Mouse (Mus musculus): ENCODE results near the gene Plcb1.

DNA sequence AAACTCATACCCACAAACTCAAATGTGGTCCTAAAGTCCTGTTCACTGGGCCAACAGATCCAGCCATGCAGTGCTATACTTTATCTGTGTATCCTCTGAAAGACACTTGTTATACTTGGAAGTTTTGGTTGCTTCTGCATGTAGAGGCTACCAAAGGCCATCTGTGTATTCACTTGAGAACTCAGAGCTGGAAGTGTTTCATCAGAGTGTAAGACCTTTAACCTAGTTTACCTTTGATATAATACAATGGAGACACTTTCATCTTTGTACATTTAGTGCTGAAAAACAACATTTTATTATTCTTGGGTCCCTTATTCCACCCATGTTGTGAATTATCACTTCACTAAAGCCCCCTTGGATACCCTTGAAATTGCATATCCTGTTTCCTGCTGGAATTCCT is 70.4 kb downstream of the Plcb1 start:
- TF ChIP-seq GATA1 (IDR thresholded peaks at IDR 0.05; ENCODE audit: low read length) (no peak), TAL1 (IDR thresholded peaks at IDR 0.05; ENCODE audit: low read length) (no peak)
